Mouse (Mus musculus) liver, adult 2 months (tissue): ENCODE data around the gene Fbxw7.

Source experiments
- CTCF ChIP-seq: fragments of 200-500 bp; IDR thresholded peaks from 2 replicates; pipeline ENCODE4 v1.5.1; 2011; ENCODE audit warnings: low read depth, low read length, control low read depth
- POLR2A ChIP-seq: fragments of 200-500 bp; IDR thresholded peaks from 2 replicates; pipeline ENCODE4 v1.6.1; 2011; ENCODE audit warnings: low read length, control low read depth; ENCODE audit not compliant: insufficient read depth; ENCODE audit errors: extremely low read depth

- no peak for TF ChIP-seq CTCF
- TF ChIP-seq POLR2A: no peak
Measured at GRCm38 (mm10) chr3:84952135-84952534, 137.1 kb downstream of the Fbxw7 start.
